In genomic region chr2:92947981-92948698, GRCm38 (mm10) we compare ENCODE assay signal across 8 mouse cellular contexts. TPM values are rescaled to one million over a fixed set of nuclear protein-coding genes. Genes with fewer than 3 reads are reported as not detected.
A peak's percentile ranks its signal among the peaks of the same experiment; 100 is the strongest.
DNase-seq lines count a peak whose midpoint lies in the region; ATAC-seq and TF ChIP-seq lines count a peak whose summit lies in the region.

No protein-coding gene starts in this region.

- no peak for TF ChIP-seq EP300 in heart, adult 2 months (IDR thresholded peaks at IDR 0.05; ENCODE audit: insufficient read depth, low read depth, low read length)

- H3K4me2 ChIP-seq in hindbrain, embryonic 12.5 days (replicated peaks) = peak overlapping the region; percentile 34; the same call in 1 of the 2 replicates
- peak overlapping the region; percentile 26 for H3K4me2 ChIP-seq in neural tube, embryonic 15.5 days
- no peak overlapping the region for H3K4me2 ChIP-seq in liver, embryonic 12.5 days

- H3K4me1 ChIP-seq in heart, adult 2 months (ENCODE audit: control insufficient read depth, insufficient read depth, low read length) = no peaks in the 10 kb centered on the region
- peaks cover 23% of the 10 kb centered on the region for H3K4me1 ChIP-seq in hindbrain, embryonic 12.5 days
- peaks cover 22% of the 10 kb centered on the region for H3K4me1 ChIP-seq in neural tube, embryonic 15.5 days
- peaks cover 8% of the 10 kb centered on the region; the same call in 1 of the 2 replicates for H3K4me1 ChIP-seq in liver, embryonic 12.5 days

- H3K4me3 ChIP-seq in heart, adult 2 months = no peak overlapping the region
- H3K4me3 ChIP-seq in hindbrain, embryonic 12.5 days = no peak overlapping the region
- no peak overlapping the region for H3K4me3 ChIP-seq in neural tube, embryonic 15.5 days (replicated peaks)
- no peak overlapping the region for H3K4me3 ChIP-seq in liver, embryonic 12.5 days

- no peak for TF ChIP-seq CTCF in heart, adult 2 months (IDR thresholded peaks at IDR 0.05)

- TF ChIP-seq POLR2A in heart, adult 2 months (IDR thresholded peaks at IDR 0.05; ENCODE audit: insufficient read depth, low read depth, low read length) = no peak

- H3K27me3 ChIP-seq in heart, adult 2 months (ENCODE audit: control insufficient read depth, insufficient read depth, low read length) = no peaks in the 10 kb centered on the region
- H3K27me3 ChIP-seq in hindbrain, embryonic 12.5 days = peaks cover 11% of the 10 kb centered on the region; the same call in 1 of the 2 replicates
- peaks cover 16% of the 10 kb centered on the region; the same call in 1 of the 2 replicates for H3K27me3 ChIP-seq in neural tube, embryonic 15.5 days (replicated peaks)
- peaks cover 38% of the 10 kb centered on the region for H3K27me3 ChIP-seq in liver, embryonic 12.5 days (replicated peaks)

- no peaks in the 10 kb centered on the region for H3K36me3 ChIP-seq in heart, adult 2 months (ENCODE audit: control insufficient read depth, insufficient read depth, low read length)
- no peaks in the 10 kb centered on the region for H3K36me3 ChIP-seq in hindbrain, embryonic 12.5 days
- 0 out of 2 replicates have a peak, but pooled peaks cover 4% of the 10 kb centered on the region for H3K36me3 ChIP-seq in neural tube, embryonic 15.5 days
- H3K36me3 ChIP-seq in liver, embryonic 12.5 days = no peaks in the 10 kb centered on the region

- ATAC-seq in hindbrain, embryonic 12.5 days (ENCODE audit: low FRiP score) = peak; percentile 63
- peak; percentile 59; the same call in 1 of the 2 replicates for ATAC-seq in neural tube, embryonic 15.5 days (ENCODE audit: low FRiP score)
- ATAC-seq in liver, embryonic 12.5 days = no peak

- WGBS in heart, adult 2 months = 15% methylated on average over 12 of the region's 12 CpGs
- WGBS in hindbrain, embryonic 12.5 days = 6% methylated on average over 12 of the region's 12 CpGs
- 2% methylated on average over 12 of the region's 12 CpGs for WGBS in neural tube, embryonic 15.5 days
- WGBS in liver, embryonic 12.5 days (ENCODE audit: insufficient replicate concordance) = 14% methylated on average over 12 of the region's 12 CpGs

- no peaks in the 10 kb centered on the region for H3K9me3 ChIP-seq in hindbrain, embryonic 12.5 days (replicated peaks)
- no peaks in the 10 kb centered on the region for H3K9me3 ChIP-seq in neural tube, embryonic 15.5 days (replicated peaks)
- H3K9me3 ChIP-seq in liver, embryonic 12.5 days (replicated peaks) = no peaks in the 10 kb centered on the region

- no peak overlapping the region for H3K9ac ChIP-seq in heart, adult 2 months (ENCODE audit: low read depth, low read length)
- no peak overlapping the region for H3K9ac ChIP-seq in hindbrain, embryonic 12.5 days
- H3K9ac ChIP-seq in neural tube, embryonic 15.5 days (replicated peaks) = no peak overlapping the region
- no peak overlapping the region for H3K9ac ChIP-seq in liver, embryonic 12.5 days

- H3K27ac ChIP-seq in heart, adult 2 months = no peak overlapping the region
- peak overlapping the region; percentile 58 for H3K27ac ChIP-seq in hindbrain, embryonic 12.5 days
- H3K27ac ChIP-seq in neural tube, embryonic 15.5 days (replicated peaks) = no peak overlapping the region
- H3K27ac ChIP-seq in liver, embryonic 12.5 days = no peak overlapping the region

- peak; percentile 18 for DNase-seq in heart, adult 8-10 months (ENCODE audit: low spot score)
- DNase-seq in heart, adult 2 months = no peak
- peak; percentile 66 for DNase-seq in ES-CJ7 (ENCODE audit: low read depth, low spot score)
- DNase-seq in embryo, embryonic 9.5 days (ENCODE audit: extremely low spot score) = peak; percentile 61
- no peak for DNase-seq in spleen, postnatal 4 days (ENCODE audit: low spot score in 2 of 2)

- intact Hi-C loops in heart, adult 2 months (cut with DNase I) = loop anchor here (2.0 kb wide), 1 partner anchor 13 kb away; no protein-coding TSS in a partner anchor

- H3K79me2 ChIP-seq in heart, adult 2 months (replicated peaks; ENCODE audit: control insufficient read depth, insufficient read depth, low read length) = no peaks in the 10 kb centered on the region

RNA-seq across cellular contexts. Expression of gene Syt13, which starts 33.2 kb away (rescaled TPM):
- total RNA-seq in heart, adult 8-10 months (2022) = under 1 TPM; 0.25 to 0.94 (median 0.38) TPM
- total RNA-seq in heart, adult 2 months (2021) = under 1 TPM; 0.36 to 0.47 TPM
- polyA plus RNA-seq in heart, adult 2 months (2012; rRNA removed) = 0.10 TPM in 1 of 2 replicates, not detected in the other
- polyA plus RNA-seq in hindbrain, embryonic 12.5 days (2016; fragmentation: Nextera tagmentation; extraction: Ambion mirVana) = 32.7 and 34.2 TPM in 2 replicates
- polyA plus RNA-seq in neural tube, embryonic 15.5 days (2015; fragmentation: Nextera tagmentation; extraction: Ambion mirVana) = 43.6 and 46.0 TPM in 2 replicates
- polyA plus RNA-seq in liver, embryonic 12.5 days (2016; fragmentation: Nextera tagmentation; extraction: Ambion mirVana) = 0.43 and 0.44 TPM in 2 replicates

Comparison
In these comparisons a context has a peak if more than half of its experiments do, and no peak if none do; other contexts are left out.
1. DNase-seq: peak in heart, adult 8-10 months (single experiment), ES-CJ7 (single experiment) and embryo, embryonic 9.5 days (single experiment); none in heart, adult 2 months (0 of 2) and spleen, postnatal 4 days (0 of 2).
2. RNA of gene Syt13, which starts 33.2 kb away (polyA plus RNA-seq): 43.6 to 46.0 TPM in neural tube, embryonic 15.5 days and 32.7 to 34.2 TPM in hindbrain, embryonic 12.5 days; 0.43 to 0.44 TPM in liver, embryonic 12.5 days and 0.10 TPM in heart, adult 2 months; every median in the first group is over 10 times any median in the second.